Mouse (Mus musculus) retina, postnatal 1 day (tissue): ENCODE results near the gene Csrp2.

Experiments used
- DNase-seq: peaks from one replicate; pipeline ENCODE4 v3.0.0-alpha.2; 2012

Csrp2 gene

DNA sequence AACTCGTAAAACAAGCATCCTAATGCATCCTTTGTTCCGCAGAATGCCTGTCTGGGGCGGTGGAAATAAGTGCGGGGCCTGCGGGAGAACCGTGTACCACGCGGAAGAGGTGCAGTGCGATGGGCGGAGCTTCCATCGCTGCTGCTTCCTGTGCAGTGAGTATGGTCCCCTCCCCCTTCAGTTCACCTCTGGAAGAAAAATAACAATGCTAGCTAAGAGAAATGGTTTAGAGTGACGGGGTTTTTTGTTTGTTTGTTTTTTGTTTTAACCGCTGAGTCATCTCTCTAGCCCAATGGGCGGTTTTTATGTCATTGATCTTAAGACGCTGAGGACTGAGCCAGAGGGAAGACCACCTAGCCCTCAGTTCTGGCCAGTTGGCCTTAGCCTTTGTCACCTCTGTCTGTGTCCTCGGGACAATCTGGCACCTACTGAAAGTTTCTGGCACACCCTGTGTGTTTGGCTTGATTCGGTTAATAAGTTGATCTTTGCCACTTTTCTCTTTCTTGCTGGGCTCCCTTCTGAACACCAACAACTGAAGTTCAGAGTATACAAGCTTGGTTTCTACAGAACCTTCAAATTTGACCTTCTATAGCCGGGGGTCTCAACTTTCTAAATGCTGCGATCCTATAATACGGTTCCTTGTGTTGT, 12.4 kb downstream of the Csrp2 start:
- DNase-seq, result peak; percentile 90

DNA sequence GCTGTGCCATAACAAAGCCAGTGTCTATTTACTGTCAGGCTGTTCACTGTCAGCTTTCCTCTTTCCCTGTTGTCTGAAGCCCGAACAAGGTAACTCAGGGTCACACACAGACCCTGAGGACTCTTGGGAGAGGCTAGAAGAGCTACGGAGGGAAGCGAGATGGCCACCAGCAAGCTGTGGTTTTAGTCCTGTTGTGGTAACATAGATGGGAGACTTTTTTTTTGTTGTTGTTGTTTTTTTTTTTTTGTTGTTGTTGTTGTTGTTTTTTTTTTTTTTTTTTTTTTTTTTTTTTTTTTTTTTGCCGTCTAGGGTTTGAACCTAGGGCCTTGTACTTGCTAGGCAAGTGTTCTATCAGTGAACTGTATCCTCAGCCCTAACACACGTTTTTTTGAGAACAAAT, 14.0 kb downstream of the Csrp2 start:
- DNase-seq, result no peak

DNA sequence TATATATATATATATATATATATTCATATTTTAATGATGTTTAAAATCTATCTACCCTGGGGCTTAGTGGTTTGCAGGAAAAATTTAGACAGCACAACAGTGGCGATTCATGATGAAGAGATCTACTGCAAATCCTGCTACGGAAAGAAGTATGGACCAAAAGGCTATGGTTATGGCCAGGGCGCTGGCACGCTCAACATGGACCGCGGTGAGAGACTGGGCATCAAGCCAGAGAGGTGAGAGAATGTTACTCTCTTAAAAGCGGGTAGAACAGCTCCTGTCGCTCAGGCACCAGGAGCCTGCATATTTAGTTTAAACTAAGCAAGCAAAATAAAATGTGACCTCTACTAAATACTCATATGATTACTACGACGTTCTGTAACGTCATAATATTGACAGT, 15.5 kb downstream of the Csrp2 start:
- no peak for DNase-seq

DNA sequence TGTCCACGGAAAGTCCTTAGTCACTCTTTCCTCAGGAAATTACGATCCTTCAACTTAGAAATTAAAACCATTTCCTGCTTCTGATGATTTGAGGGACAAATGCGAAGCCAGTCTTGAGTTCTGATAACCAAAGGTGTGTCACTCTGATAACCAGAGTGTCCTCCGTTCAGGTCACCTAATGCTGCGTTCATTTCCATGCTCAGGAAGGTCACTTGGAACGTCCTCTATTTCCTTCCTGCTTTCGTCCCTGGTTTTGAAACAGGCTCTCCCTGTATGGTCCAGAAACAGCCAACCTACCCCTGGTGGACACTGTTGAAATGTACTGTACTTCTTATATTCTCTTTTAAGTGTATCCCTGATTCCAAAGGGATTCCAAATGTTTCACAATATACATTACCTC, 16.1 kb downstream of the Csrp2 start:
- no peak for DNase-seq

DNA sequence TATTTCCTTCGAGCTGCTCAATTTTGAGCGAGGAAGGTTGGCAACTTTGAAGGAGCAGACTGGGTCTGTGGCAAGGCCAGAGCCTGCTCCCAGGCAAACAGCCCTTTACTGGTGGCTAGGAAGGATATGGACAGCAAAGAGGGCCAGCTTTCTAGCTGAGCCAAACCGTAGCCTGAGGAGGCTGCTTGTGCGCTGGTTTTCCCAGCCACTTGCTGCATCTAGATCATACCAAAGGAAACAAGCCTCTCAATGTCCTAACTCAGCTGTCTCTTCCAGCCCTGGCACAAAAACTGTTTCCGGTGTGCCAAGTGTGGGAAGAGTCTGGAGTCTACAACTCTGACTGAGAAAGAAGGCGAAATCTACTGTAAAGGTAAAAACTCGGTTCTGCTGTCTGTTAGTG, 18.8 kb downstream of the Csrp2 start:
- no peak for DNase-seq

DNA sequence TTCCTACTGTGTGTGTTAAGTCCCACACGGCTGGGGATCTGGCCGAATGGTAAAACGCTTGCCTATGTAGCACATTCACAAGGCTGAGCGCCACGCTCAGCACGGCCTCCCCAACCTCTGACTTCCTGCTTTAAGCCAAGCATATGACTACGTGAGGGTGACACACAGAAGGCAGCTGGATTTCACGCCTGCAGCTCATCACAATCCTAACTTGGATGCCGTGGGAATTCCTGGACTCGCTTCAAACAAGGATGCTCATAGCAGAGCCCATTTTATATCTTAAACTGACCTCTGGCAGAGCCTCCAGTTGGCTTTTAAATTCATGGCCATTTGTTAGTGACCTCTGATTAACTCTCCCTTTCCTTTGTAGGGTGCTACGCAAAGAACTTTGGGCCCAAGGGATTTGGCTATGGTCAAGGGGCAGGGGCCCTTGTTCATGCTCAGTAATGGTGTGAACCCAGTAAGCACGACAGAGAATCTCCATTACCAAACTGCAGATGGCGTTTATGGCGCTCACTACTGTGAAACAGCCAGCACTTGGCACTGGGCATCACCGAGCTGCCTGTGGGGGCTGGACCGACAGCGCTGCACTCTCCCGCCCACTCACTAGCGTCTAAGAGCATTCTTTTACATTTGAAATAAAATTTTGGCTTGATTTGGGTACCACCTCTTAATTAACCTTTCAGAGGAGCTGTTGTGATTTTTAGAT, 19.4 kb downstream of the Csrp2 start:
- no peak for DNase-seq

DNA sequence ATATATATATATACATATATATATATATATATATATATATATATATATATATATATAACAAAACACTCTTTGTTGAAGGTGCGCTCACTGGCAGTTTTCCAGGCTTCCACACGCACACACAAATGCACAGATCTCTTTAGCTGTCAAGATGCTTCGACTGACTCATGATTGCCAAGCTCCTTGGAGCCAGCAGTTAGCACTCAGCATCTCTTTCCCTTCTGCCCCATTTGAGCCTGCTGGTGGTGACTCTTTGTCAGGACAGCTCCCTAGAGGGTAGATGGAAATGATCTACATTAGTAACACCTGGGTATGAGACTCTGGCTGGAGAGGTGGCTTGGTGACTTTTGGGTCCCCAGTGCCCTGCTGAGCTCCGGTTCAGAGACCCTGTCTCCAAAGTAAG, 20.1 kb downstream of the Csrp2 start:
- peak; percentile 27 for DNase-seq

DNA sequence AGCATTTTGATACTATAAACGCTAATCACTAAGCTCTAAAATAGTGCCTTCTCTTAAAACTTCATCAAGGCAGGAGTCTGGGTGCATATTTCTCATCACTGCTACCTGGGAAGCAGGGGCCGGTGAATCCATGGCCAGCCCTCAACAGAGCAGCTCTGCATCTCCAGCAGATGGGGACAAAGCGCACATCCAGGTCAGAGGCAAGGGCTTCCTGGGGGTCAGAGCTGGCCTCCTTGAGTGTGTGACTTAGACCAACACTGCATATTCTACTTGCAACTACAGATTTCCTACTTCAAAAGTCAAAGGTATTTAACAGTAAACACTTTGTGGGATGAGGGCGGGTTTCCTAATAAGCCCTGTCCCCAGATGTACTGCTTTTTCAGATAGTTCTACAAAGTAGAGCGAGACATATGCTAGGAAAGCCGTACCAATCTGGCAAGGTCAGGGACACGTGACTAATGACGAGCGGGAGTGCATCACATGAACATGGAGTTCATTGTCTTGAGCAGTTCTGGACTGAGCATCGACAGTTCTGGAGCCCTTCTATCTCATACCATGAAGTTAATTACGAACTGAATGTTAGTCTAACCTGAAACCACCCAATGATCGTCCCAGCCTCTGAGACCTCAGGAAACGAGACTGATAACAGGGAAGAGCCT, 21.3 kb downstream of the Csrp2 start:
- DNase-seq, result no peak

DNA sequence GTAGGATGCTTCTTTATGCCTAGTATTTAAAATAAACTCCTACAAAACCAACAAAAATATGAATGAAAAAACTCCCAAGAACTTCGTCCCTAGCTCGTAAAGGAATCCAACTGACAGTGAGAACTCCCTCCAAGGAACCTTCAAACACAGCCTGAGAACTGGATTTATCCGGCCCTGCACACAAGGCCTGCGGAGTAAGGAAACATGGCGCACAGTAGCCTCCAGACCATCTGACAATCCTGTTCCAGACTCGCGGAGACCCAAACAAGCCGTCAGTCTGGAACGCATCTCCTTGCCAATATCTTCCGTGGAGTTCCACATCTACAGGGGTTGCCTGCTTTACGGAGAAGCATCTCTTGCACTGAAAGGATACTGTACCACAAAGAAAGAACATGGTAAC, 22.4 kb downstream of the Csrp2 start:
- no peak for DNase-seq

DNA sequence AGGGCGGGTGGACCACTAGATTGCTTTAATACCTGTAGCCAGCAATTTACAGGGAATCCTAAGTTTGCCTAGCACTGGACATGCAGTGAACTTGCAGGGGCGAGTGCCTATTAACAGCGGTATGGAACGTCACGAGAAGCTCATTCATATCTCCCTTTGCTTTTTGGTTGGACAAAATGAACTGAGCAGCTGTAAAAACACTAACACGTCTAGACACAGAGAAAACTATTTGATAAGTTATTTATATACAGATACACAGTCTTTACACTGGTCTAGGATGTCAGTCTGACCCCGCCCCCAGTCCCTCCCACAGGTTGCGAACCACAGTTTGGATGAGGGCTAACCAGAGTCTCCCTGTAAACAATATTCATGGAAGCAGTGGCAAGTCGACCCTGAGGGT, 23.2 kb downstream of the Csrp2 start:
- DNase-seq, result no peak

DNA sequence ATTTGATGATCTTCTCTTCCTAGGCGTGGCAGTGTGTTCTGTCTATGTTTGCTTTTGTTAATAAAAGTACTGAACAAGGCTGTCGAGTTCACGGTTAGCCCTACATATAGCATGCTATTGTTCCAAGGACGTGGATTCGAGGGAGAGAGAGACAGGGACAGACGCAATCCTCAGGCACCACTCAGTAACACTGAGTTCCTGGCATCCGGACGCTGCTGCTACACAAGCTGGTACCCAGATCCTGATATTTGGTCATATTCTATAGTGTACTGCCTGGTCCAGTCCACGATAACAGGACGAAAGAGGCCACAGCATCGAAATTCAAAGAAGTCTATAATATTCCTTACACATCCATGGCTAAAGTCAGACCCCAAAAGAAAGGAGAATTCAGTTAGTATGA, 24.6 kb downstream of the Csrp2 start:
- no peak for DNase-seq

DNA sequence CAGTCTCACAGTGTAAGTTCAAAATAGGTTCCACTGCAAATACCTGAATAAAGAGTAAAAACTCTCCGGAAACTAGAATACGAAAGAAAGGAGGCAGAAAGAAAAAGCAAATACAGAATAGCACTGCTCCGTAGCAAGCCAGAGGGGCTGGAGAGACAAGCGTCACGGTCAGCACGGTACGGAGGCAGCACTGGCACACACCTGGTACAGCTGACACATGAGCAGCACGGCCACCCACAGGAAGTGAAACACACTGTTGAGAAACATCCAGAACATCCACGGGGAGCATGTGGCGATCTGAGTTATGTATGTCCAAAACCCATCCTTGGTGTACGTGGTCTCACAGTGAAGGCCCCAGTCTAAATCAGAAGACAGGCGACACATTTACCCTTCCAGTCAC, 26.4 kb downstream of the Csrp2 start:
- no peak for DNase-seq

DNA sequence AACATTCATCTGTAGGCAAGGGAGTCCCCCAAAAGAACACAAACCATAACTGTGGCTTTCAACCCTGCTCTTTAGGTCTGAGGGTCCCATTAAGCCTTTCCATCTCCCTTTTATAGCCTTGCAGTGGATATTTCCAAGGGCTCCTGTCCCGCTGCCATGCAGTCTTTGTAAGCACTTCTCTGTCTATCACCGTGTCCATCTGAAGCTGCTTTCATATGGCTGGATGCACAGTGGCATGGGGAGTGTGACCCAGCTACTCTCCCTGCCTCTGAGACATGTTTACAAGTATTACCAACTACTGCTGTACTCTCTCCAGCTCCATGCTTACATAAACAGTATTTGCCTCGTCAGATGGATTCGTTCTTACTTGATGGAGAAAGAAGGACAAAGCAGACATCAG, 28.0 kb downstream of the Csrp2 start:
- DNase-seq, result no peak

DNA sequence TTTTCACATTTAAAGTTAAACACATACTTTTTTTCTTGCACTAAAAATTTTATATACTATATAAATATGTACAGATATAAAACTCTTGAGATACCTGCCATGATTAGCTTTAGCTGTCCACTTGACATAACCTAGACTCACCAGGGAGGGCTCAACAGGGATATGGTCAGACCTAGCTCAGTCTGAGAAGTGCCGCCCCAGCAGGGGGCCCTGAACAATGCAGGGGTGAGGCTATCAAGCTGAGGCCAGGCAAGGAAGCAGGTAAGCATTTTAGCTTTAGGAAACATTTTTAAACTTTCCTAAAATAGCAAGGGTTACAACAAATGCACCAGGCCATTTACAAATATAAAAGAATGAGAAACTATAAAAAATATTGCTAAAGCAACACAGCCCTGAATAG, 31.5 kb downstream of the Csrp2 start:
- no peak for DNase-seq

DNA sequence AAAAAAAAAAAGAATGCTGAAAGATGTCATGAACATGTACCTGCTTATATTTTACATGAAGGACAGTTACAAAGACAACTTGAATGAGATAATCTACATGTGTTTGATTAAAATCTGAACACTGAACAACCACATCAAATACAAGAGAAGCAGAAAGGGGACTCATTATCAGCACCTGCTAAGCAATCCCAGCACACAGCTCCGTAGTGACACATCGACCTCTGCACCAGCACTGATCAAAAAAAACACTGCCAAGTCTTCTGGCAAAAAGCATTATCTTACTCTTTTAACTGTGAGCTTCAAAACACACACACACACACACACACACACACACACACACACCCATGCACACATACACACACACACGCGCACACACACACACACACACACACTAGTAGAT, 32.2 kb downstream of the Csrp2 start:
- DNase-seq, result no peak

DNA sequence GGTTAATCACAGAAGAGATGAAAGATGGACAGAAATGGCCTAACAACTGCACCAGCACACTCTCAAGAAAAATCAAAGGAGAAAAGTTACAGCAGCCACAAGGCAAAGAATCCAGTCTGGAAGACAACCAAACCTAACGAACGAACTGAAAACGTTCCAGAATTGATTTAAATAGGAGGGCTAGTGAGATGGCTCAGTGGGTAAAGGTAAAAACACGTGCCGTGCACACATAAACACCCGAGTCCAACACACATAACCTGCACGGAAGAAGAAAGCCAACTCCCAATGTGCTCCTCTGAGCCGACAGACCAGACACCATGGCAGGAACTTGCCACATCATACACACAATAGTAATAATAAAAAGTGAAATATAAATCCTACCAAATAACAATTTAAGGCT, 32.7 kb downstream of the Csrp2 start:
- DNase-seq, result no peak

DNA sequence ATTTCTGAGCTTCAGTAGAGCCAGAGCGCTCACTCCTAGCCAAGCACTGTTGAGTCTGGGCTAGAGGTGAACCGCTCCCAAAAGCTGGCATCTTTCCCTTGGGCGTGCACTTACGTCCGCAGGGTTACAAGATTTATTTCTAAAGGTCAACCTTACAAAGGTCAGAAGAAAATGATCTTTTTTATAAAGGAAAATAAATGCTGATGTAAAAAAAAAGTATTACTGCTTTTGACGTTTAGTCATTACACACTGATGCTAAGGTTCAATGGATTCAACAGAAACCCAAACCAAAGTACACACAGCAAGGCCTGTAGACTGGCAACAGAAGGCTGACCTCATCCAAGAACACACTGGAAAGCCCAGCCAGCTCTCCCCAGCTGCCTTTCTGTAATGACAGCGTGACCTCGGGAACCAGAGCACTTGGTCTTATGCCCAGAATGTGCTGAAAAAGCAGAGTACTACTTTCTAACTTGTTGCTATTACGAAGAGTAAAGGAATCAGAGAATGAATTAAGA, 33.4 kb downstream of the Csrp2 start:
- DNase-seq, result no peak

DNA sequence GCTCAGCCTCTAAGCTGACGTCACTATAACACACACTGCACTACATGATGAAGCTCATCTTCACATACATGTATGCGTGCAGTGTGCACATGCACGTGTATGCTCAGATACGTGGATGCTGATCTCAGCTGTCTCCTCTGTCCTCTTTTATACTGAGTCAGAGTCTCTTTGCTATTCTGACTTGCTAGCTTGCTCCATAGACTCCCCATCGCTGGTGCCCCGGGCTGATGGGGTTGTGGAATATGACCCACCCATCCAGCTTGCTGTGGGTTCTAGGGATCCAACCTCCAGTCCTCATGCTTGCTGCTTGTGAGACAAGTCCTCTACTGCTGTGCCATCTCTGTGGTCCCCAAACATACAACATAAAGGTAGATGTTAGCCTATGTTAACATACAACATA, 39.3 kb downstream of the Csrp2 start:
- DNase-seq, result no peak

DNA sequence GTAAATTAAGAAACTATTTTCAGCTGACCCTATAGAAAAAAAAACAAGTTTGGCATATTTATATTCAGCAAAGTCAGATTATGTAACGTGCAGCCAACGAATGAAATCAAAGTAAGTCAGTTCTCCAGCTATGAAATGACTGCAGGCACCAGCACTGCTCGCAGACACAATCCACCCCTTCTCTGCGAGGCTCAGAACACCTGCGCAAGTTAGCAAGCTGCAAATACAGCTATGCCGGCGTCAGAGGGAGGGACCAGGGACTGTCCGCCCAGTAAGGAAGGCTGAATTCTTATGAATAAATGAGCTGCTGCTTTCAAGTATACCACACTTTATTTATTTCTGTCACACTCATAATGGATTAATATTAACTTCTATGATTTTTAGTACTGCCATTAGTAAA, 40.2 kb downstream of the Csrp2 start:
- DNase-seq, result no peak

DNA sequence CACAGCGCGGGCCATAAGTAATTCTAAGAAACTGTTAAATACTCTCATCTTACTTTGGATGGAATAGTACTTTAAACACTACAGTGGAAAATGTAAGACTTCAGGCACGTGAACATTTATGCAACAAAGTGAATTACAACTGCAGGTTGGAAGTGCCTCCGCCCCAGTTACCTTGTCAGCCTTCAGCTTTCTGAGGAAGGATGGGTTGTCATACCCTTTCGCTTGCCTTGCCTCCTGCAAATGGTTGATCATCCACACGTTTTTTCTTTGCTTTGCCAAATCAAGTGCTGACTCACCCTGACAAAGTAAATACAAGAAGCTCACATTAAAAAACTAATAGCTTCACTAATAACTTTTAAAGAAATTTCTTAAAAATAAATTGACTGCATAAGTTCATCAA, 41.3 kb downstream of the Csrp2 start:
- no peak for DNase-seq

DNA sequence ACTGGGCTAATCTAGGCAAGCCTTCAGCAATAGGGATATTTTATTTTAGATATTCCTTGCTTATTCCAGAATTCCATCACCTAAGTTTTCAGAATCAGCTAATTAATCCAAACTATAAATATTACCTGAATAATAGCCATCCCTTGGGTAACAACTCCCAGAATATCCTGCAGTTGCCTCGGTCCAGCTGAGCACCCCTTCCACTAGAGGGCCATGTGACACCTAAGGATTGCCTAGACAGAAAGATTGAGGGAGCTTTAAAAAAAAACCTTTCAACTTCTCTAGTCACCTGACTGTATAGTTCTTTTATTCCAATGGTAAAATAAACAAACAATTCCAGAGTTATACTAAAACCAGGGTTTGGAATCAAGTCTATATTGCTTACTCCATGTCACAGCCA, 42.6 kb downstream of the Csrp2 start:
- no peak for DNase-seq

DNA sequence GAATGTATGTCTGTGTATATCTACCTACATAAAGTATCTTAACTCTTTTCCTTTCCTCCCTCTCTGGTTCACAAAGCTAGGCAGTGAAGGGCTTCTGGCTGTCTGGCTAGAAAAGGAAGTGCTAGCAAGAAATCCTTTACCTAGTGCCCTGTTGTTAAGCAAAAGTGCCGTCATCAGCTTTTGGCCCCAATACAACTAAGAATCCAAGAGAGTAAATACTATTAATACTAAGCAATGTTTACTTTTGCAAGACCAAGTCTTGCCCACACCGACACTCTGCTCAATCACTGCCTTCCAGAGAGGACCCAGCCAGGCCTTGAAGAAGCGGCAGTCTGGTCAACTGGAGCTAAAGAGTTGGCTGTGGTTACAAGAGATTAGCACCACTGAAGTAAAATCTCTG, 51.5 kb downstream of the Csrp2 start:
- DNase-seq, result no peak

DNA sequence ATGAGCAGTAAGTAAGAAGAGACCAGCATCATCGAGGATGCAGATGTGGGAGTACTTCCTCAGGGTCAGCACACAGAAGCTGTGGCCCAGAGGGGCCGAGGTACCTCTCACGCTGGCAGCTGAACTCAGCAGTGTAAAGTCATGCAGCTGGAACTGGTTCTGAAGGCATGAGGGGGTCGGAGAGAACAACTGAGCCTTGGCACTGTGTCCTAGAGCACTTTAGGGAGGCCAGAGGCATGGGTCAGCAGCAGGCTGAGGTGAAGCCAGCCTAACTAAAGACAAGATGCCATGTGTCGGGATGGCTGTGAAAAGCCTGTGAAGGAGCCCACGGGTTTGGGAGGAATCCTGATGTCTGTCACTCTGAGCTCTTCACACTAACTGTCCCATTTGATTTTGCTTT, 51.9 kb downstream of the Csrp2 start:
- no peak for DNase-seq

DNA sequence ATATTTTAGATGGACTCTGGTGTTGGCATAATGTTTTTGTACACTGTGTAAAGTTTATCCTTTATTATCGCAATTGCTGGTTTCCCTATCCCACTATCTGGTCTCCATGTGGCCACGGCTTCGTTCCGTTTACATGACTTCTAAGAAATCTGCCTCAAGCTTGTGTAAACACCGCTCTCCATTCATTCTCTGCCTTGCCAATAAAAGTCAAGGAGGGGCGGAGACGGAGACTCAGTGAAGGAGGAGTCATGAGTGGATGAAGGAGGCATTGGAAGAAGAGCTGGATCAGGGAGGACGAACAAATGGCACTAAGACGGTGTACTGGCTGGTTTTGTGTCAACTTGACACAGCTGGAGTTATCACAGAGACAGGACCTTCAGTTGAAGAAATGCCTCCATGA, 52.4 kb downstream of the Csrp2 start:
- DNase-seq, result no peak
